Mouse (Mus musculus) liver, adult 2 months (tissue): ENCODE data around the gene Zkscan16.

Experiments used
- CTCF ChIP-seq: fragments of 200-500 bp; IDR thresholded peaks from 2 replicates; pipeline ENCODE4 v1.5.1; 2011; ENCODE audit warnings: low read depth, low read length, control low read depth
- POLR2A ChIP-seq: fragments of 200-500 bp; IDR thresholded peaks from 2 replicates; pipeline ENCODE4 v1.6.1; 2011; ENCODE audit warnings: low read length, control low read depth; ENCODE audit not compliant: insufficient read depth; ENCODE audit errors: extremely low read depth

DNA sequence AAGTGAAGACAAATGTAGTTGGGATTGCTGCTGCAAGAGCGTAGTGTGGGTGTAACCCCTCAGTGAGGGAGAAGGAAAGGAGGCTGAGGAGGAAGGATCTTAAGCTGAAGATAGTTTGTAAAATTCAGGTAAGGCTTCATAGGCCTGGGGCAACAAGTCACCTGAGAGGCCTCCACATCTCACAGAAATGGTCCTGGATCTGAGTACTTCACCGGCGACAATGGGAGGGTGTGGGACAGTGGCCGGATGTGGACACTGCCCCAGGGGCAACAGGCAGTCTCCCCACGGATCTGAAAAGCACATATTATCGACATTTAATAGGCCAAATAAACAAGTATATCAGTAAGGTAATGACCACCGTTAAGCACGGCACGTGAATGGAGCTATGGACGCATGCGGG is 9.2 kb downstream of the Zkscan16 start:
- no peak for TF ChIP-seq CTCF
- no peak for TF ChIP-seq POLR2A
